Mouse (Mus musculus) hindbrain, embryonic 14.5 days (tissue): ENCODE data around the gene Apc2. TPM values are rescaled to one million over a fixed set of nuclear protein-coding genes. Genes with fewer than 3 reads are reported as not detected.

Experiments
- ATAC-seq: fragments of 200-750 bp; cut with Nextera tagmentation; 2 replicates; pipeline ENCODE4 v1.8.0; 2017; ENCODE audit warnings: moderate number of reproducible peaks, mild to moderate bottlenecking, moderate TSS enrichment, moderate library complexity; ENCODE audit not compliant: low FRiP score
- DNase-seq: peaks from one replicate; pipeline ENCODE4 v3.0.0-alpha.2; 2015; ENCODE audit warnings: low spot score
- H3K27ac ChIP-seq: fragments of 300-500 bp; sonication (generic); 2 replicates; pipeline ENCODE4 v1.5.1; 2014; ENCODE audit warnings: mild to moderate bottlenecking, moderate library complexity
- H3K27me3 ChIP-seq: fragments of 300-500 bp; sonication (generic); 2 replicates; pipeline ENCODE4 v1.6.1; 2014; ENCODE audit warnings: mild to moderate bottlenecking, low read length, mixed read lengths; ENCODE audit not compliant: control insufficient read depth, insufficient read depth
- H3K36me3 ChIP-seq: fragments of 300-500 bp; sonication (generic); replicated peaks from 2 replicates; pipeline ENCODE4 v1.6.1; 2014; ENCODE audit not compliant: control insufficient read depth, insufficient read depth
- H3K4me1 ChIP-seq: fragments of 300-500 bp; sonication (generic); replicated peaks from 2 replicates; pipeline ENCODE4 v1.6.1; 2014; ENCODE audit warnings: antibody characterized with exemption, low read length, mixed read lengths; ENCODE audit not compliant: control insufficient read depth, insufficient read depth
- H3K4me2 ChIP-seq: fragments of 300-500 bp; sonication (generic); replicated peaks from 2 replicates; pipeline ENCODE4 v1.6.1; 2014; ENCODE audit warnings: mild to moderate bottlenecking, moderate library complexity
- H3K4me3 ChIP-seq: fragments of 300-500 bp; sonication (generic); replicated peaks from 2 replicates; pipeline ENCODE4 v1.5.1; 2014; ENCODE audit warnings: mild to moderate bottlenecking, low read length
- H3K9ac ChIP-seq: fragments of 300-500 bp; sonication (generic); 2 replicates; pipeline ENCODE4 v1.6.1; 2014
- H3K9me3 ChIP-seq: fragments of 300-500 bp; sonication (generic); 2 replicates; pipeline ENCODE4 v1.6.1; 2016; ENCODE audit warnings: low read length; ENCODE audit not compliant: control insufficient read depth
- WGBS: fragments of 180-500 bp; shearing (Covaris S2); extraction: QIAGEN DNeasy Blood & Tissue Kit; methylation state at CpG from one replicate; pipeline ENCODE4 v1.1.7; 2014; 5-methylcytosine and 5-hydroxymethylcytosine counted together
- polyA plus RNA-seq: library from polyadenylated mRNA; unstranded; fragments of >200 nt; fragmentation: Nextera tagmentation; extraction: Ambion mirVana; gene quantifications from 2 replicates; pipeline ENCODE4 v1.2.1, GENCODE M21; 2014

Gene Apc2
- polyA plus RNA-seq, 1 experiment from 2014 or later: 200 TPM

- H3K9me3 ChIP-seq: no peaks in the 10 kb centered on the region
- no peak overlapping the region for H3K4me3 ChIP-seq
- no peak overlapping the region for H3K4me2 ChIP-seq
- DNase-seq (no peak), ATAC-seq (no peak)
- H3K9ac ChIP-seq: no peak overlapping the region
- no peak overlapping the region for H3K27ac ChIP-seq
- no peaks in the 10 kb centered on the region for H3K4me1 ChIP-seq
- 93% methylated on average over 12 of the region's 12 CpGs for WGBS
- H3K36me3 ChIP-seq: no peaks in the 10 kb centered on the region
- peaks cover 12% of the 10 kb centered on the region for H3K27me3 ChIP-seq
Measured at GRCm38 (mm10) chr10:80336263-80336662, 40.5 kb downstream of the Apc2 start.

- ATAC-seq (no peak), DNase-seq (peak; percentile 89)
- peaks cover 51% of the 10 kb centered on the region for H3K27me3 ChIP-seq
- 25% methylated on average over 19 of the region's 19 CpGs for WGBS
- H3K9me3 ChIP-seq: no peaks in the 10 kb centered on the region
- peaks cover 14% of the 10 kb centered on the region for H3K4me1 ChIP-seq
- H3K27ac ChIP-seq: no peak overlapping the region
- H3K4me2 ChIP-seq: no peak overlapping the region
- no peaks in the 10 kb centered on the region for H3K36me3 ChIP-seq
- H3K9ac ChIP-seq: no peak overlapping the region
- no peak overlapping the region for H3K4me3 ChIP-seq
Measured at GRCm38 (mm10) chr10:80339941-80340750, 44.4 kb downstream of the Apc2 start.

DNA sequence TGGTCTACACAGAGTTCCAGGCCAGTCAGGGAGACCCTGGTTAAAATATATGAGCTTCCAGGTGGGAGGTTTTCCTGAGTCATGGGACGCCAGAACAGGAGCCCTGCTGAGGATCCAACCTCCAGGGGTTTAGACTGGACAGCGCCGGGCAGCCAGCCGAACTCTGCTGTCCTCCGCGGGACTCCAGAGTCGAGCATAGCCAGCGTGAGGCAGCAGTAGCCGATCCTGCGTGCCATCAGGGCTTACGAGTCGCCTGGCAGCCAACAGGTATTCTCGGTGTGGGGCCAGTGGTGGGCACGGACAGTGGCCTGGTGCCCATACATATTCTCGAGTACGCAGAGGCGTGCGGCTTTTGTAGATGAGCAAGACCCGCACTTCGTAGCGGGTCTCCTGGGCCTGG is 45.2 kb downstream of the Apc2 start:
- H3K36me3 ChIP-seq: no peaks in the 10 kb centered on the region
- no peak overlapping the region; the same call in 1 of the 2 replicates for H3K4me3 ChIP-seq
- H3K9me3 ChIP-seq: no peaks in the 10 kb centered on the region
- ATAC-seq (no peak), DNase-seq (no peak)
- peaks cover 60% of the 10 kb centered on the region for H3K27me3 ChIP-seq
- 10% methylated on average over 21 of the region's 21 CpGs for WGBS
- no peak overlapping the region for H3K9ac ChIP-seq
- no peak overlapping the region for H3K4me2 ChIP-seq
- peaks cover 14% of the 10 kb centered on the region for H3K4me1 ChIP-seq
- no peak overlapping the region for H3K27ac ChIP-seq

GRCm38 (mm10) chr10:80341491-80342304 is 45.9 kb downstream of the Apc2 start:
- H3K36me3 ChIP-seq: no peaks in the 10 kb centered on the region
- H3K9ac ChIP-seq: peak overlapping the region; percentile 11; the same call in 1 of the 2 replicates
- peak overlapping the region; percentile 48 for H3K4me2 ChIP-seq
- peaks cover 14% of the 10 kb centered on the region for H3K4me1 ChIP-seq
- WGBS: 3% methylated on average over 47 of the region's 47 CpGs
- no peak for ATAC-seq
- peak overlapping the region; percentile 14; the same call in 1 of the 2 replicates for H3K4me3 ChIP-seq
- H3K27ac ChIP-seq: no peak overlapping the region
- H3K27me3 ChIP-seq: peaks cover 66% of the 10 kb centered on the region
- no peaks in the 10 kb centered on the region for H3K9me3 ChIP-seq
- no peak for DNase-seq

- DNase-seq: no peak
- H3K36me3 ChIP-seq: no peaks in the 10 kb centered on the region
- H3K9me3 ChIP-seq: no peaks in the 10 kb centered on the region
- peak overlapping the region; percentile 48 for H3K4me2 ChIP-seq
- peak overlapping the region; percentile 26 for H3K4me3 ChIP-seq
- H3K4me1 ChIP-seq: peaks cover 14% of the 10 kb centered on the region
- peak; percentile 3; the same call in 1 of the 2 replicates for ATAC-seq
- peaks cover 73% of the 10 kb centered on the region for H3K27me3 ChIP-seq
- peak overlapping the region; percentile 11; the same call in 1 of the 2 replicates for H3K9ac ChIP-seq
- 2% methylated on average over 26 of the region's 26 CpGs for WGBS
- H3K27ac ChIP-seq: no peak overlapping the region
Measured at GRCm38 (mm10) chr10:80342305-80342748, 46.5 kb downstream of the Apc2 start.

- peak; percentile 48 for ATAC-seq
- H3K4me1 ChIP-seq: peaks cover 14% of the 10 kb centered on the region
- no peaks in the 10 kb centered on the region for H3K9me3 ChIP-seq
- peaks cover 78% of the 10 kb centered on the region for H3K27me3 ChIP-seq
- peak; percentile 58 for DNase-seq
- H3K4me2 ChIP-seq: peak overlapping the region; percentile 48
- H3K9ac ChIP-seq: peak overlapping the region; percentile 16; the same call in 1 of the 2 replicates
- H3K4me3 ChIP-seq: peak overlapping the region; percentile 26
- WGBS: 2% methylated on average over 26 of the region's 33 CpGs
- H3K36me3 ChIP-seq: no peaks in the 10 kb centered on the region
- no peak overlapping the region for H3K27ac ChIP-seq
Measured at GRCm38 (mm10) chr10:80342749-80343424, 47.1 kb downstream of the Apc2 start.

DNA sequence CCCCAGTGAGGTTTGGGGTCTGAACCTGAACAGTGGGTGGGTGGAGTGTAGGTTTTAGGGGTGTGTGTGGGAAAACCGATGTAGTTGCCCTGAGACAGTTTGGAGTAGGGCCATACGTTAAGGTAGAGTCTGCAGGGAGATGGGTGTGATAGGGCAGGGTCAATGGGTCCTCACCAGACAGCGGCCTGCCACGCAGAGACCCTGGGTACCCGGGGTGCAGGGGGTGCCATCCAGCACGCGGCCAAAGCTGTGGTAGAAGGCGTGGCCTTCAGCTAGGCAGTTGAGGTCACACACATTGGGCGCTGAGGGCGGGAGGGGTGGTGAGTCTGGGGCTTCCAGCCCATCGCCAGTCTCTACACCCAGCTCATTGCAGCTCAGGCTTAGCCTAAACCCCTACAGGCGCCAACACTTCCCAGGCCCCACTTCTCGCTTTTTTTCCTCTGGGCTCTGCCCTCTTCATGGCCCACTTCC is 47.7 kb downstream of the Apc2 start:
- 25% methylated on average over 13 of the region's 13 CpGs for WGBS
- H3K4me1 ChIP-seq: peaks cover 14% of the 10 kb centered on the region
- peak overlapping the region; percentile 26 for H3K4me3 ChIP-seq
- 0 out of 2 replicates have a peak overlapping the region, but pooled peaks have one; percentile 16 for H3K9ac ChIP-seq
- peak overlapping the region; percentile 48 for H3K4me2 ChIP-seq
- H3K27ac ChIP-seq: no peak overlapping the region
- DNase-seq (no peak), ATAC-seq (peak; percentile 12)
- H3K36me3 ChIP-seq: no peaks in the 10 kb centered on the region
- no peaks in the 10 kb centered on the region for H3K9me3 ChIP-seq
- peaks cover 84% of the 10 kb centered on the region for H3K27me3 ChIP-seq

GRCm38 (mm10) chr10:80344131-80344661 is 48.4 kb downstream of the Apc2 start:
- H3K27me3 ChIP-seq: peaks cover 91% of the 10 kb centered on the region
- ATAC-seq: no peak
- H3K9me3 ChIP-seq: no peaks in the 10 kb centered on the region
- H3K4me3 ChIP-seq: no peak overlapping the region
- no peak overlapping the region for H3K4me2 ChIP-seq
- 41% methylated on average over 9 of the region's 9 CpGs for WGBS
- H3K27ac ChIP-seq: no peak overlapping the region
- no peak for DNase-seq
- H3K4me1 ChIP-seq: peaks cover 14% of the 10 kb centered on the region
- no peaks in the 10 kb centered on the region for H3K36me3 ChIP-seq
- no peak overlapping the region for H3K9ac ChIP-seq
